Mouse (Mus musculus) kidney, postnatal 36 days (tissue): ENCODE measurements around the gene Inpp5k.
"Not testable (repeated sequence)": the region's sequence is repeated elsewhere in the genome, so short reads cannot be mapped to it uniquely, and the experiment has no call there.

Experiments used
- DNase-seq, 2 experiments: peaks; one replicate each; pipeline ENCODE4 v3.0.0; 2021 to 2022; ENCODE audit warnings: mixed read lengths in 2 of 2

The Inpp5k gene

GRCm38 (mm10) chr11:75684462-75684861 lies 53.7 kb downstream of the Inpp5k start:
- DNase-seq: no peak

DNA sequence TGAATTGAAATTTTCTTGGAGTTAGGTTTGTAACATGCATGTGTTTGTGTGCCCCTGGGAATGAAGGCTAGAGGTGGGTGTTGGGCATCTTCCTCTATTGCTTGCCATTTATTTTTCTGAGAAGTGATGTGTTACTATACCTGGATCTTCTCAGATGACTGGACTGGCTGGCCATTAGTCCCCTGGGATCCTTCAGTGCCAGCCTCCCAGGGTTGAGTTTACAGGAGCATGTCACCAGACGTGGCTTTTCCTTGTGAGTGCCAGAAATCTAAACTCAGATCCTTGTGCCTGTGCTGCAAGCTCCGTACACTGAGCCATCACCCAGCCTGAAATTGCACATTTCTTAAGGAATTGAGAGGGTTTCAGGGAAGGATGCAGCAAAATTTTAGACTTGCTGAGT lies 54.2 kb downstream of the Inpp5k start:
- DNase-seq: peak in 1 of 2 experiments; percentile 9

GRCm38 (mm10) chr11:75687343-75687993 lies 56.7 kb downstream of the Inpp5k start:
- peak in 1 of 2 experiments; percentile 36 for DNase-seq

DNA sequence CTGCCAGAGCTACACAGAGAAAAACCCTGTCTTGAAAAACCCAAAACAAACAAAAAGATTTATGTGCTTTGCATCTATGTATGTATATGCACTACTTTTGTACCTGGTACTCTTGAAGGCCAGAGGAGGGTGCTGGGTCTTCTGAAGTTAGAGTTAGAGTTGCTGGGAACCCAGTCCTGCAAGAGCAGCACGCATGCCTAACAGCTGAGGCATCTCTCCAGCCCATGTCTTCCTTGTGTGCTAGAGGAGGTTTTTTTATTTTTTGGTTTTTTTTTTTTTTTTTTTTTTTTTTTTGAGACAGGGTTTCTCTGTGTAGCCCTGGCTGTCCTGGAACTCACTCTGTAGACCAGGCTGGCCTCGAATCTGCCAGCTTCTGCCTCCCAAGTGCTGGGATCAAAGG lies 57.3 kb downstream of the Inpp5k start:
- no peak for DNase-seq

GRCm38 (mm10) chr11:75689977-75690376 lies 59.2 kb downstream of the Inpp5k start:
- no peak for DNase-seq

GRCm38 (mm10) chr11:75691047-75691446 lies 60.3 kb downstream of the Inpp5k start:
- no peak for DNase-seq

- no peak for DNase-seq
Measured at GRCm38 (mm10) chr11:75693570-75693969, 62.8 kb downstream of the Inpp5k start.

DNA sequence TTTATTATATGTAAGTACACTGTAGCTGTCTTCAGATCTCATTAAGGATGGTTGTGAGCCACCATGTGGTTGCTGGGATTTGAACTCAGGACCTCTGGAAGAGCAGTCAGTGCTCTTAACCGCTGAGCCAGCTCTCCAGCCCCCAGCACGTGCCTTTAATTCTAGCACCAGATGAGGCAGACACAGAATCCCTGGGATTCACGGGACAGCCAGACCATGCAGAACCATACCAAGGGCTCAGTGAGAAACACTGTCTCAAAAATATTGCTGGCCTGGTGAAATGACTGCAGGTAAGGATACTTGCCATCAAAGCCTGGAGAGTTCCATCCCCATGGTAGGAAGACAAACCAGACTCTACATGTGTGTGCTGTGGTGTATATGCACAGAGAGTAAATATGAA lies 66.7 kb downstream of the Inpp5k start:
- DNase-seq: not testable (repeated sequence)
